Mouse (Mus musculus) liver, adult 2 months (tissue): Measurements from ENCODE around the gene Adh1.

Source experiments
- CTCF ChIP-seq: fragments of 200-500 bp; IDR thresholded peaks from 2 replicates; pipeline ENCODE4 v1.5.1; 2011; ENCODE audit warnings: low read depth, low read length, control low read depth
- POLR2A ChIP-seq: fragments of 200-500 bp; IDR thresholded peaks from 2 replicates; pipeline ENCODE4 v1.6.1; 2011; ENCODE audit warnings: low read length, control low read depth; ENCODE audit not compliant: insufficient read depth; ENCODE audit errors: extremely low read depth

DNA sequence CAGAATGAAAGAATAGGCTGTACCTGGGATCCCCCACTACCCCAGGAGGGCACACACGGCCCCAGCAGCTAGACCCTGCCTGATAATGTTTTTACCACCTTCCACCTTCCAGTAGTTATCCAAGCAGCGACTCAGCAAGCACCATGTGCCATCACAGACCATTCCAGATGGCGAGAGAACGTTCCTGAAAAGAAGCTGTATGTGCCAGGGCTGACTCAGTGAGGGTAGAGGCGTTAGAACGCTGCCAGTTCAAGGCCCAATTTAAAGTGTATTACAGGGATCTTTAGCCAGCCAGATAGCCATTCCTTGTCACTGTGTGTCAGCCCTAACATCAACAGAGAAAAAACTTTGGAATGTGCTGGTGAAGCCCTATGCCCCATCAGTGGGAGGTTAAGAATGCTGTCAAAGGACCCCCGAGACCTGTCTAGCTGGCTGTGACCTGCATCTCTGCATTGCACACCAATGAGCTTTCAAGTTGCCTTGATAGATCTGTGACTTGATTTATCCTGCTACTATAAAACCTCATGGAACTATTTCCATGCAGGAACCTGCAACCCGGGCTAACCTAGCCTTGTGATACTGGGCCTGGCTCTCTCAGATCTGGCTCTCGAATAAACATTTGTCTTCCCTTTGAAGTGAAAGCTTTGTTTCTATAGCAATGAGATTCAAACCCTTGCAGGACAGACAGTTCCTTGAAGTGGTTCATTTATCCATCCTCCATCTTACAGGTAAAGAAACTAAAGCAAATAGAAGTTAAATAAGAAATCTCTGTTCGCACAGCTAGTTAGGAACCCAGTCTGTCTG is 44.9 kb downstream of the Adh1 start:
- TF ChIP-seq CTCF (no peak), POLR2A (no peak)
